Mouse (Mus musculus): ENCODE measurements at regions not wholly inside any gene's neighbourhood (a gene's known extent, or its start where the extent isn't known, plus 50 kb on each side); places are given as distances from the start of the nearest gene placed in this dataset.

DNA sequence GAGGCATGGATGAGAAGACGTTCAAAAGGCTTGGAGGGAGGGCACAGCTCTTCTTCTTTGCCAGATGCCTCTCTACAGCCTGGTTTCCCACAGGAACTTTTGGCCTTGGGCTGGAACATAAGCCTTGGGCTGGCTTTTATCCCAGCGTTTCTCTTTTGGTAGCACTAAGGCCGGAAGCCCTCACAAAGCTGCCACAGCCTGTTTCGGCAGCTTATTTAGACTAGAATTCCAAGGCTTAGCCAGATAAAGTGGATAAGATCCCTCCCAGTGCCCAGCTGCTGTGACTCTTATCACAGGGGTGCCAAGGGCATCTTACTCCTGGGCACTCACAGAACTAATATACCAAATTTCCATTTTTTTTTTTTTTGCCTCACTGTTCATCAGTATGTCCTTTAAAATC lies 404.4 kb downstream of the Fut8 start:
- no peaks in the 10 kb centered on the region for H3K27me3 ChIP-seq (ENCODE audit: control insufficient read depth, insufficient read depth, low read length)
- 48% methylated on average over 4 of the region's 4 CpGs for WGBS
- no peak overlapping the region for H3K4me3 ChIP-seq (ENCODE audit: control insufficient read depth in 1 of 2, insufficient read depth in 1 of 2, low read depth in 1 of 2, low read length in 2 of 2)
- no peak overlapping the region for H3K9ac ChIP-seq (ENCODE audit: low read length)
- H3K4me1 ChIP-seq (ENCODE audit: control insufficient read depth in 2 of 2, insufficient read depth in 2 of 2, low read length in 2 of 2) = peaks cover 2 to 14% of the 10 kb centered on the region in 2 experiments
- no peaks in the 10 kb centered on the region for H3K9me3 ChIP-seq (ENCODE audit: control insufficient read depth, low read length)
- no peaks in the 10 kb centered on the region for H3K36me3 ChIP-seq (ENCODE audit: control insufficient read depth, insufficient read depth, low read length)
- no peak for ATAC-seq (ENCODE audit: insufficient number of reproducible peaks, insufficient read depth, low FRiP score, low read depth)
- no peak overlapping the region for H3K27ac ChIP-seq (replicated peaks in 1 of 2; ENCODE audit: control insufficient read depth in 1 of 2, insufficient read depth in 1 of 2, low read depth in 2 of 2, low read length in 2 of 2)
- no peak overlapping the region for H3K4me2 ChIP-seq (ENCODE audit: low read length)

DNA sequence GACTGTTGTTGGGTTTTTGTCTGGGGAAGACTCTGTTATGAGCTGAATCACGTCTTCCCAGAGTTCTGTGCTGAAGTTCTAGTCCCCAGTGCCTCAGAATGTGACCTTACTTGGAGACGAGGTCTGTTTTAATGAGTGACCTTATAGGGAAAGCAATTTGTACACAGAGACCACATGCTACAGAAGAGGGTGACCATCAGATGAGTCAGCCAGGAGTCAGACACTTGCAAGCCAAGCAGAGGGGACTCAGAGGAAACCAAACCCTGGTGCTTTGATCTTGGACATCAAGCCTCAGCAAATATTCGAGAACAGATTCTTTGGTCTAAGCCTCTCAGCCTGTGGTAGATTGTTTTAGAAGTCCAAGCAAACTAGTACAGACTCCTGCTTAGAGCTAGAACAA lies 409.9 kb downstream of the Fut8 start:
- WGBS = 61% methylated on average over 3 of the region's 3 CpGs
- H3K9ac ChIP-seq (ENCODE audit: low read length) = no peak overlapping the region

DNA sequence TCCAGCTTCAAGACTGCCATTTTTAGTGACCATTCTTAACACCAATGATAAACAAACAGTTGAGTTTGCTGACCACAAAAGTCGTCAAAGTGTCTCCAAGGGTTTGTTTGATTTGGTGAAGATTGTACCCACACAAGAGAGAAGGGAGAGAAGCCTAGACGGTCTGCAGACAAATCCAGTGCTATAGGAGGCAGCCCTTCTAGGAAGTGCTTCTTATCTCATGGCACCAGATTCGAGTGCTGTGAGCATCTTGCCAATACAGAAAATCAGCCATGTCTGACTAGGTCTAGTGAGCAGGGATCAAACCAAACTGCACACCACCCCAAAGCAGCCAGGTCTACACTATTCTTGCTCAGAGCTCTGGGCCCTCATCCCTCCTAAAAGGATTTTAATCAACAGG lies 416.4 kb downstream of the Fut8 start:
- ATAC-seq (ENCODE audit: insufficient number of reproducible peaks, insufficient read depth, low FRiP score, low read depth) = no peak
- H3K9ac ChIP-seq (ENCODE audit: low read length) = no peak overlapping the region
- no peak overlapping the region for H3K4me3 ChIP-seq (ENCODE audit: control insufficient read depth in 1 of 2, insufficient read depth in 1 of 2, low read depth in 1 of 2, low read length in 2 of 2)
- 54% methylated on average over 3 of the region's 3 CpGs for WGBS
- H3K36me3 ChIP-seq (ENCODE audit: control insufficient read depth, insufficient read depth, low read length) = no peaks in the 10 kb centered on the region
- H3K9me3 ChIP-seq (ENCODE audit: control insufficient read depth, low read length) = no peaks in the 10 kb centered on the region
- no peak overlapping the region for H3K27ac ChIP-seq (replicated peaks in 1 of 2; ENCODE audit: control insufficient read depth in 1 of 2, insufficient read depth in 1 of 2, low read depth in 2 of 2, low read length in 2 of 2)
- no peaks in the 10 kb centered on the region for H3K27me3 ChIP-seq (ENCODE audit: control insufficient read depth, insufficient read depth, low read length)
- H3K4me2 ChIP-seq (ENCODE audit: low read length) = no peak overlapping the region
- H3K4me1 ChIP-seq (ENCODE audit: control insufficient read depth in 2 of 2, insufficient read depth in 2 of 2, low read length in 2 of 2) = no peaks in the 10 kb centered on the region

More for the DNA sequence above, 409.9 kb downstream of the Fut8 start:
- no peak for ATAC-seq (ENCODE audit: insufficient number of reproducible peaks, insufficient read depth, low FRiP score, low read depth)
- no peak overlapping the region for H3K4me2 ChIP-seq (ENCODE audit: low read length)
- no peaks in the 10 kb centered on the region for H3K27me3 ChIP-seq (ENCODE audit: control insufficient read depth, insufficient read depth, low read length)
- no peaks in the 10 kb centered on the region for H3K36me3 ChIP-seq (ENCODE audit: control insufficient read depth, insufficient read depth, low read length)
- H3K4me3 ChIP-seq (ENCODE audit: control insufficient read depth in 1 of 2, insufficient read depth in 1 of 2, low read depth in 1 of 2, low read length in 2 of 2) = no peak overlapping the region
- peaks cover 0 to 5% of the 10 kb centered on the region in 2 experiments; a peak in 2 of 4 replicates for H3K4me1 ChIP-seq (ENCODE audit: control insufficient read depth in 2 of 2, insufficient read depth in 2 of 2, low read length in 2 of 2)
- no peaks in the 10 kb centered on the region for H3K9me3 ChIP-seq (ENCODE audit: control insufficient read depth, low read length)
- H3K27ac ChIP-seq (replicated peaks in 1 of 2; ENCODE audit: control insufficient read depth in 1 of 2, insufficient read depth in 1 of 2, low read depth in 2 of 2, low read length in 2 of 2) = no peak overlapping the region

DNA sequence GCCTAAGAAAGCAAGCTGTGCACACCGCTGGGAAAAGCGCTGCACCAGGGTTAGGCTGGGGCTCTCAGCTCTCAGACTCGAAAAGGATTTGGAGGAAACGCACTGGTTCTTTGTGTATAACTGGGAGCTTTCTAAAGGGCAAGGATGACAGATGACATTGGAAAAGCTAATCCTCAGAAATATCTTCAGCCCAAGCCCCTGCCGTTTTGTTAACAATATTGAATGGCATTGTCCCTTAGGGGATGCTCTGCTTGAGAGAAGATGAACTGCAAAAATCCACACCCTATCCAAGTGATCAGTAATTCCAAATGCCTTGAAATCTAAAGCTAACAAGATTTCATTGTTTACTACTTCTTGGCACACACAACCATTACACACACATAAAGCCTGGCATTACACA lies 419.1 kb downstream of the Fut8 start:
- no peak overlapping the region for H3K9ac ChIP-seq (ENCODE audit: low read length)
- H3K27ac ChIP-seq (replicated peaks in 1 of 2; ENCODE audit: control insufficient read depth in 1 of 2, insufficient read depth in 1 of 2, low read depth in 2 of 2, low read length in 2 of 2) = no peak overlapping the region
- peaks cover 0 to 3% of the 10 kb centered on the region in 2 experiments; a peak in 1 of 4 replicates for H3K4me1 ChIP-seq (ENCODE audit: control insufficient read depth in 2 of 2, insufficient read depth in 2 of 2, low read length in 2 of 2)
- WGBS = 83% methylated on average over 5 of the region's 5 CpGs
- H3K27me3 ChIP-seq (ENCODE audit: control insufficient read depth, insufficient read depth, low read length) = no peaks in the 10 kb centered on the region
- no peaks in the 10 kb centered on the region for H3K36me3 ChIP-seq (ENCODE audit: control insufficient read depth, insufficient read depth, low read length)
- no peak overlapping the region for H3K4me2 ChIP-seq (ENCODE audit: low read length)
- no peak for ATAC-seq (ENCODE audit: insufficient number of reproducible peaks, insufficient read depth, low FRiP score, low read depth)
- H3K4me3 ChIP-seq (ENCODE audit: control insufficient read depth in 1 of 2, insufficient read depth in 1 of 2, low read depth in 1 of 2, low read length in 2 of 2) = no peak overlapping the region
- no peaks in the 10 kb centered on the region for H3K9me3 ChIP-seq (ENCODE audit: control insufficient read depth, low read length)

DNA sequence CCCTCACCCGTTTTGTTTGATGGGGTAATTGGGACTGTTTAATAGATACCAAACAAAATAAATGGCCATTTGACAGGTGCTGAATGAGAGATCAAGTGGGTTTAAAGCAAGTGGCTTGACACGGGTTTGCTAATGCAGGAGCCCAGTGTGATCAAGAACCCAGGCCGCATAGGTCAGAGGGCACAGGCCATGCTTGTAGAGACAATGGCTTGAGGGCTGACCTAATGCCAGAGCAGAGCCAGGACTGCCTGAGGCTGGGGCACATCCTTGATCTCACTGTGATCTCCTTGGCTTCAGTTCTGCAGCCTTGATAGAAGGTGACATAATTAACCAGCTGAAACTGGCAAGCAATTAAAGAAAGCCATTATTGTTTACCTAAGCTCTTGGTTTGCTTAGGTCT lies 420.0 kb downstream of the Fut8 start:
- ATAC-seq (ENCODE audit: insufficient number of reproducible peaks, insufficient read depth, low FRiP score, low read depth) = no peak
- Histone ChIP-seq H3K27me3 (ENCODE audit: control insufficient read depth, insufficient read depth, low read length) (no peaks in the 10 kb centered on the region), H3K27ac (replicated peaks in 1 of 2; ENCODE audit: control insufficient read depth in 1 of 2, insufficient read depth in 1 of 2, low read depth in 2 of 2, low read length in 2 of 2) (no peak overlapping the region), H3K4me1 (ENCODE audit: control insufficient read depth in 2 of 2, insufficient read depth in 2 of 2, low read length in 2 of 2) (peaks cover 0 to 3% of the 10 kb centered on the region in 2 experiments; a peak in 2 of 4 replicates), H3K9me3 (ENCODE audit: control insufficient read depth, low read length) (no peaks in the 10 kb centered on the region), H3K4me2 (ENCODE audit: low read length) (no peak overlapping the region), H3K9ac (ENCODE audit: low read length) (no peak overlapping the region), H3K36me3 (ENCODE audit: control insufficient read depth, insufficient read depth, low read length) (no peaks in the 10 kb centered on the region), H3K4me3 (ENCODE audit: control insufficient read depth in 1 of 2, insufficient read depth in 1 of 2, low read depth in 1 of 2, low read length in 2 of 2) (no peak overlapping the region)
- WGBS = 61% methylated on average over 3 of the region's 3 CpGs

DNA sequence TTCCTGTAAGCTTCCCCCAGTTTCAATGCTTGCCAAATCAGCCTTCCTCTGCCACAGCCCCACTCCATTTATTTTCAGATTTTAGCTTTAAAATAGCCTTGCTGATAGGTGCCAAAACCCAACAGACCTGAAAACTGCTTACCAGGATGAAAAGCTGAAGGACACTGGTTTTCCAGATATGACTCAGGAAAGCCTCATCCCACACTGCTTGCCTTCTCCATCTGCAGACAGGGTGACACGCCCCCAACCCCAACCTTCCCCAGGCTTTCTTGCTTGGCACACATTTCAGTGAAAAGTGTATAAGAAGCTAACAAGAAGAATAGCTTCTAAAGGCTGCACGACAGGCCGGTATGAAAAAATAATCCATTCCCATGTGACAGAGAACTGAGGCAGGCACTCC lies 425.3 kb downstream of the Fut8 start:
- Histone ChIP-seq H3K27me3 (ENCODE audit: control insufficient read depth, insufficient read depth, low read length) (0 out of 2 replicates have a peak, but pooled peaks cover 3% of the 10 kb centered on the region), H3K27ac (replicated peaks in 1 of 2; ENCODE audit: control insufficient read depth in 1 of 2, insufficient read depth in 1 of 2, low read depth in 2 of 2, low read length in 2 of 2) (no peak overlapping the region), H3K4me2 (ENCODE audit: low read length) (no peak overlapping the region), H3K4me3 (ENCODE audit: control insufficient read depth in 1 of 2, insufficient read depth in 1 of 2, low read depth in 1 of 2, low read length in 2 of 2) (no peak overlapping the region), H3K9me3 (ENCODE audit: control insufficient read depth, low read length) (no peaks in the 10 kb centered on the region), H3K36me3 (ENCODE audit: control insufficient read depth, insufficient read depth, low read length) (no peaks in the 10 kb centered on the region), H3K9ac (ENCODE audit: low read length) (no peak overlapping the region), H3K4me1 (ENCODE audit: control insufficient read depth in 2 of 2, insufficient read depth in 2 of 2, low read length in 2 of 2) (peaks cover 15 to 20% of the 10 kb centered on the region in 2 experiments)
- ATAC-seq (ENCODE audit: insufficient number of reproducible peaks, insufficient read depth, low FRiP score, low read depth) = no peak
- 79% methylated on average over 3 of the region's 3 CpGs for WGBS

DNA sequence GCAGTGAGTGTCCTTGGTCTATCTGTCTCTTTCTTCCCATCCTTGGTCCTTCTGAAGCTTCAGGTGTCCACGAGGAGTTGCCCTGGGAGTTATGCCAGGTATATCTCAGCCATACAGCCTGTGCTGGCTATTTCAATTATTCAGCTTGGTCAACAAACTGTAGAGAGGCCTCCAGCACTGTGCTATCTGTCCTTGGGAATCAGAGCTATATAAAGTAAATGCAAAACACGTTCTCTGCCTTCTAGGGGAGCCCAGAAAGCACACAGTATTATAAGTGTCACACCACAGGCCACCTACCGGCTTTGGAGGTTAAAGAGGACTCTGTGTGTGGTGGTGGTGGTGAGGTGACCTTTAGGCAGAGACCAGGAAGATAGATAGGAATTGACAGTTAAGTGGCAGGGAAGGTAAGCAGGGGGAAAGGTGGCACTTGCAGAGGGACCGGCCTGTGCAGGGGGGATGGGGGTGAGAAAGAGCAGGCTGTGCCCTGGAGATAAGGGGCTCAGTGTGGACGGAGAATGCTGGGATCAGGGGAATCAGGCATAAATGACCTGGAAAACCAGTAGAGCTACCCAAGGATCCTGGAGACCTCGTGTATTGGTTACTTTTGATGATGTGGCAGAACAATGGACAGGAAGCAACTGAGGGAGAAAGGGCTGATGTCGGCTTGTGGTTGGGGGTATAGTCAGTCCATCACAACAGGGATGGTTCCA lies 425.9 kb downstream of the Fut8 start:
- Histone ChIP-seq H3K9ac (ENCODE audit: low read length) (no peak overlapping the region), H3K27me3 (ENCODE audit: control insufficient read depth, insufficient read depth, low read length) (0 out of 2 replicates have a peak, but pooled peaks cover 3% of the 10 kb centered on the region), H3K4me2 (ENCODE audit: low read length) (no peak overlapping the region), H3K9me3 (ENCODE audit: control insufficient read depth, low read length) (no peaks in the 10 kb centered on the region), H3K4me1 (ENCODE audit: control insufficient read depth in 2 of 2, insufficient read depth in 2 of 2, low read length in 2 of 2) (peaks cover 15 to 20% of the 10 kb centered on the region in 2 experiments), H3K4me3 (ENCODE audit: control insufficient read depth in 1 of 2, insufficient read depth in 1 of 2, low read depth in 1 of 2, low read length in 2 of 2) (no peak overlapping the region), H3K36me3 (ENCODE audit: control insufficient read depth, insufficient read depth, low read length) (no peaks in the 10 kb centered on the region), H3K27ac (replicated peaks in 1 of 2; ENCODE audit: control insufficient read depth in 1 of 2, insufficient read depth in 1 of 2, low read depth in 2 of 2, low read length in 2 of 2) (no peak overlapping the region)
- WGBS = 35% methylated on average over 7 of the region's 7 CpGs
- no peak for ATAC-seq (ENCODE audit: insufficient number of reproducible peaks, insufficient read depth, low FRiP score, low read depth)

DNA sequence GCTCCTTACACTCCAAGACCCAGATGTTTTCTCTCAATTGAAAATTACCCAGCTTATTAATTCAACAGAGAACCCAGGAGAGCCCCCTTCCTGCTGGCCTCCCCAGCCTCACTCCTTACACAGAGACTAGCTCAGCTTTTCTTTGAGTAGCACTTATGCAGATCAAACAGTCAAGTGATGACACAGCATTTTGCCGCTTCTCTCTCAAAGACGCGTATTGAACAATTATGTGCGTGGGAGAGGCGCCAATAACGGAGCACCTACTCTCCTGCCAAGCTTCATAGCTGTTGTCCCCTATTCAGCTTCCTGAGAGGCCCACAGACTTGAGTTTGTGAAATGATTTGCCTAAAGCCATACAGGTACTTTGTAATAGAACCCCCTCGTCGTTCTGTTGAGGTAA lies 428.5 kb downstream of the Fut8 start:
- no peak overlapping the region for H3K27ac ChIP-seq (replicated peaks in 1 of 2; ENCODE audit: control insufficient read depth in 1 of 2, insufficient read depth in 1 of 2, low read depth in 2 of 2, low read length in 2 of 2)

More for the DNA sequence above, 428.5 kb downstream of the Fut8 start:
- H3K36me3 ChIP-seq (ENCODE audit: control insufficient read depth, insufficient read depth, low read length) = no peaks in the 10 kb centered on the region
- no peak overlapping the region for H3K9ac ChIP-seq (ENCODE audit: low read length)
- H3K4me1 ChIP-seq (ENCODE audit: control insufficient read depth in 2 of 2, insufficient read depth in 2 of 2, low read length in 2 of 2) = peaks cover 12 to 20% of the 10 kb centered on the region in 2 experiments
- no peak for ATAC-seq (ENCODE audit: insufficient number of reproducible peaks, insufficient read depth, low FRiP score, low read depth)
- 76% methylated on average over 8 of the region's 8 CpGs for WGBS
- no peaks in the 10 kb centered on the region for H3K9me3 ChIP-seq (ENCODE audit: control insufficient read depth, low read length)
- H3K27me3 ChIP-seq (ENCODE audit: control insufficient read depth, insufficient read depth, low read length) = peaks cover 13% of the 10 kb centered on the region; the same call in 1 of the 2 replicates
- H3K4me2 ChIP-seq (ENCODE audit: low read length) = no peak overlapping the region
- no peak overlapping the region for H3K4me3 ChIP-seq (ENCODE audit: control insufficient read depth in 1 of 2, insufficient read depth in 1 of 2, low read depth in 1 of 2, low read length in 2 of 2)
